Mouse (Mus musculus): ENCODE measurements around the gene Kcnk6.

- TF ChIP-seq CTCF (IDR thresholded peaks at IDR 0.05; ENCODE audit: control insufficient read depth, insufficient read depth, insufficient read length) = no peak
- TF ChIP-seq MYOG (IDR thresholded peaks at IDR 0.05; ENCODE audit: control insufficient read depth, extremely low read depth, insufficient read length) = no peak
- no peak for TF ChIP-seq FOSL1 (IDR thresholded peaks at IDR 0.05; ENCODE audit: insufficient read depth, low read length, poor library complexity, severe bottlenecking)
Measured at GRCm38 (mm10) chr7:29271687-29272465, 39.6 kb upstream of the Kcnk6 start.
